Mouse (Mus musculus) cerebellum, postnatal 4 days (tissue): ENCODE results near the gene Stx2.

ENCODE experiments used
- DNase-seq, 2 experiments: peaks; one replicate each; pipeline ENCODE4 v3.0.0; 2022; ENCODE audit warnings: low spot score in 2 of 2, mixed read lengths in 1 of 2

Stx2 gene

GRCm38 (mm10) chr5:128953278-128954070 is 54.9 kb downstream of the Stx2 start, which contains the start of gene Rimbp2:
Rimbp2 (minus strand) TSS chr5:128953486.
- DNase-seq: peak in 1 of 2 experiments; percentile 43

- no peak for DNase-seq
Observed at GRCm38 (mm10) chr5:128952291-128953195, 55.8 kb downstream of the Stx2 start.

- DNase-seq: no peak
Observed at GRCm38 (mm10) chr5:128951472-128951871, 56.9 kb downstream of the Stx2 start.

- no peak for DNase-seq
Observed at GRCm38 (mm10) chr5:128947093-128947492, 61.3 kb downstream of the Stx2 start.

GRCm38 (mm10) chr5:128940436-128940835 is 67.9 kb downstream of the Stx2 start:
- no peak for DNase-seq

- peak; percentile 39 to 81 for DNase-seq
Observed at GRCm38 (mm10) chr5:128935359-128935899, 72.9 kb downstream of the Stx2 start.
